Mouse (Mus musculus) intestine, embryonic 16.5 days (tissue): ENCODE data around the gene Efna3. TPM values are rescaled to one million over a fixed set of nuclear protein-coding genes. Genes with fewer than 3 reads are reported as not detected.

Experiments used
- ATAC-seq: fragments of 200-750 bp; cut with Nextera tagmentation; 2 replicates; pipeline ENCODE4 v1.8.0; 2017; ENCODE audit warnings: moderate TSS enrichment, moderate library complexity
- H3K27ac ChIP-seq: fragments of 300-500 bp; sonication (generic); 2 replicates; pipeline ENCODE4 v1.5.1; 2014; ENCODE audit warnings: mild to moderate bottlenecking, low read length
- H3K27me3 ChIP-seq: fragments of 300-500 bp; sonication (generic); replicated peaks from 2 replicates; pipeline ENCODE4 v1.6.1; 2014; ENCODE audit warnings: low read length, control low read depth, mixed read lengths; ENCODE audit not compliant: control insufficient read depth, insufficient read depth
- H3K36me3 ChIP-seq: fragments of 300-500 bp; sonication (generic); 2 replicates; pipeline ENCODE4 v1.6.1; 2014; ENCODE audit warnings: low read length, control low read depth; ENCODE audit not compliant: control insufficient read depth, insufficient read depth
- H3K4me1 ChIP-seq: fragments of 300-500 bp; sonication (generic); 2 replicates; pipeline ENCODE4 v1.6.1; 2014; ENCODE audit warnings: low read length, control low read depth, mixed read lengths; ENCODE audit not compliant: control insufficient read depth, insufficient read depth
- H3K4me2 ChIP-seq: fragments of 300-500 bp; sonication (generic); 2 replicates; pipeline ENCODE4 v1.6.1; 2014; ENCODE audit warnings: low read depth, low read length, control low read depth
- H3K4me3 ChIP-seq: fragments of 300-500 bp; sonication (generic); 2 replicates; pipeline ENCODE4 v1.5.1; 2014; ENCODE audit warnings: mild to moderate bottlenecking, low read length
- H3K9ac ChIP-seq: fragments of 300-500 bp; sonication (generic); 2 replicates; pipeline ENCODE4 v1.6.1; 2014; ENCODE audit warnings: low read depth, low read length
- H3K9me3 ChIP-seq: fragments of 300-500 bp; sonication (generic); 2 replicates; pipeline ENCODE4 v1.6.1; 2016; ENCODE audit warnings: low read length, control low read depth; ENCODE audit not compliant: control insufficient read depth
- WGBS: fragments of 180-500 bp; shearing (Covaris S2); extraction: QIAGEN DNeasy Blood & Tissue Kit; methylation state at CpG from one replicate; pipeline ENCODE4 v1.1.7; 2014; 5-methylcytosine and 5-hydroxymethylcytosine counted together
- polyA plus RNA-seq: library from polyadenylated mRNA; unstranded; fragments of >200 nt; fragmentation: Nextera tagmentation; extraction: Ambion mirVana; gene quantifications from 2 replicates; pipeline ENCODE4 v1.2.1, GENCODE M21; 2015

Gene Efna3
- polyA plus RNA-seq, 1 experiment from 2014 or later, result 7.5 TPM

GRCm38 (mm10) chr3:89277281-89278021, 45.3 kb downstream of the Efna3 start:
- H3K9me3 ChIP-seq, result no peaks in the 10 kb centered on the region
- H3K4me1 ChIP-seq, result peaks cover 35% of the 10 kb centered on the region
- H3K27ac ChIP-seq, result peak overlapping the region; percentile 98
- peak overlapping the region; percentile 75 for H3K4me3 ChIP-seq
- no peak for ATAC-seq
- peak overlapping the region; percentile 82 for H3K4me2 ChIP-seq
- peak overlapping the region; percentile 87 for H3K9ac ChIP-seq
- H3K36me3 ChIP-seq, result no peaks in the 10 kb centered on the region; the same call in 1 of the 2 replicates
- H3K27me3 ChIP-seq, result no peaks in the 10 kb centered on the region
- 25% methylated on average over 14 of the region's 14 CpGs for WGBS

- peaks cover 25% of the 10 kb centered on the region for H3K4me1 ChIP-seq
- no peaks in the 10 kb centered on the region; the same call in 1 of the 2 replicates for H3K36me3 ChIP-seq
- no peak overlapping the region for H3K9ac ChIP-seq
- H3K9me3 ChIP-seq, result no peaks in the 10 kb centered on the region
- H3K4me2 ChIP-seq, result no peak overlapping the region
- no peak overlapping the region for H3K27ac ChIP-seq
- H3K27me3 ChIP-seq, result no peaks in the 10 kb centered on the region
- ATAC-seq, result no peak
- 90% methylated on average over 13 of the region's 13 CpGs for WGBS
- H3K4me3 ChIP-seq, result 0 out of 2 replicates have a peak overlapping the region, but pooled peaks have one; percentile 75
Observed at GRCm38 (mm10) chr3:89276061-89276460, 46.7 kb downstream of the Efna3 start.

- H3K36me3 ChIP-seq, result no peaks in the 10 kb centered on the region; the same call in 1 of the 2 replicates
- no peak for ATAC-seq
- no peak overlapping the region for H3K4me2 ChIP-seq
- H3K9ac ChIP-seq, result no peak overlapping the region
- WGBS, result 65% methylated on average over 6 of the region's 6 CpGs
- H3K27me3 ChIP-seq, result no peaks in the 10 kb centered on the region
- H3K27ac ChIP-seq, result no peak overlapping the region
- peaks cover 30% of the 10 kb centered on the region for H3K4me1 ChIP-seq
- H3K4me3 ChIP-seq, result no peak overlapping the region
- no peaks in the 10 kb centered on the region for H3K9me3 ChIP-seq
Observed at GRCm38 (mm10) chr3:89271760-89272159, 51.0 kb downstream of the Efna3 start.

DNA sequence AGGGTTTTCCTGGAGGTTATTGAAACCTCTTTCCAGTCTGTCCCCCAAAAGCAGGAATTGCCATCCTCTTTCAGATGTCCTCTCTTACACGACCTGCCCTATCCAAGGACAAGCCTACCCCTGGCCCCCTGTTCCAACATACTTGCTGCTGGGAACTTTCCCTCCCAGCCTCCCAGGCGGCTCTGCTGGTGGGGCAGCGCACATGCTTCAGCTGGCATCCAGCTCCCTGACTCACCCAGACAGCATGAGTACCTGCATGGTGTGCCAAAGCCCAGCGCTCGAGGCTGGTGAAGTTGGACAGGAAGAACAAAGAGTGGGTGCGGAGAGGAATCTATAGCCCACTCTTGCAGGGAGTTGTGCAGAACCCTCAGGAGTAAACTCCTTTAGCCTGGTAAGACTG, 51.9 kb downstream of the Efna3 start:
- Histone ChIP-seq H3K4me3 (peak overlapping the region; percentile 62), H3K27me3 (no peaks in the 10 kb centered on the region), H3K27ac (peak overlapping the region; percentile 75), H3K4me1 (peaks cover 26% of the 10 kb centered on the region), H3K4me2 (peak overlapping the region; percentile 79), H3K36me3 (no peaks in the 10 kb centered on the region; the same call in 1 of the 2 replicates), H3K9ac (peak overlapping the region; percentile 84), H3K9me3 (no peaks in the 10 kb centered on the region)
- no peak for ATAC-seq
- WGBS, result 67% methylated on average over 6 of the region's 6 CpGs

DNA sequence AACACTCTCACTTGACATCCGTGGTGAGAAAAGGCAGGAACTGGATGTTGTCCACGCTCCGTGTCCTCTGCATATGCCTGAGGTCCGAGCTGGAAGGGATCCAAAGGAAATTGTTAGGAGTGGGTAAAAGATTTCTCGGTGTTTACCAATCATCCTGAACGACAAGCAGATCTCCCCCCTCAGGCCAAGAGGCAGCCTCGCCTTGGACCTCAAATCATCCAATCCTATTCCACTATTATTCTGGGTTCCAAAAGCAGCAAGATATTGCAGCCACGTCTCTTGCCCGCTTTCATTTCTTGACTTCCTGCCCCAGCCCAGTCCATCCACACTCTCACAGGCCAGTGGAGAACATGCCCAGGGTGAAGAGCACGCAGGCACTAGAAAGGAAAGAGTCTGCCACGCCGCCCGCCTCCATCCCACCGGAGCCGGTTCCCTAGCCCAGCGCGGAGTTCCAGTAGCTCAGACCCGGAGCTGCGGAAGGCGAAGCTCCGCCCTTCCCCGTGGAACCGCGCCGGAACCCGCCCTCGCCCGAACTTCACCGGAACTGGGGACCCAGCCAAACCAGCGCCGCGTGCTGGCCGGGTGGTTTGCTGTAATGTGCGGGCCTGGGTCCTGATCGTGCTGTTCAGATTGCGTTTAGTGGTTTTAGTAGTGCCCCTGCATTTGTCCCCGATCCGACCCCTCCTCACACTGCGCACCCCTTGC, 52.6 kb downstream of the Efna3 start, which contains the start of gene Slc50a1:
TSS of gene Slc50a1 (minus strand) at position 520 of the 705 bp plus-strand sequence.
- peak within 1 kb of the TSS; percentile 84 for H3K9ac ChIP-seq
- 1% methylated on average over 39 of the region's 39 CpGs for WGBS
- H3K27ac ChIP-seq, result peak within 1 kb of the TSS; percentile 75
- no peaks in the 10 kb centered on the region; the same call in 1 of the 2 replicates for H3K36me3 ChIP-seq
- peaks cover 26% of the 10 kb centered on the region for H3K4me1 ChIP-seq
- no peaks in the 10 kb centered on the region for H3K9me3 ChIP-seq
- H3K27me3 ChIP-seq, result no peaks in the 10 kb centered on the region
- ATAC-seq, result peak; percentile 64
- H3K4me2 ChIP-seq, result peak within 1 kb of the TSS; percentile 79
- H3K4me3 ChIP-seq, result peak within 1 kb of the TSS; percentile 62

GRCm38 (mm10) chr3:89268916-89269315, 53.8 kb downstream of the Efna3 start:
- Histone ChIP-seq H3K4me3 (no peak overlapping the region), H3K4me2 (no peak overlapping the region), H3K36me3 (no peaks in the 10 kb centered on the region; the same call in 1 of the 2 replicates), H3K9me3 (no peaks in the 10 kb centered on the region), H3K4me1 (peaks cover 26% of the 10 kb centered on the region), H3K27me3 (no peaks in the 10 kb centered on the region), H3K27ac (no peak overlapping the region), H3K9ac (peak overlapping the region; percentile 11; the same call in 1 of the 2 replicates)
- ATAC-seq, result no peak
- 71% methylated on average over 8 of the region's 8 CpGs for WGBS

DNA sequence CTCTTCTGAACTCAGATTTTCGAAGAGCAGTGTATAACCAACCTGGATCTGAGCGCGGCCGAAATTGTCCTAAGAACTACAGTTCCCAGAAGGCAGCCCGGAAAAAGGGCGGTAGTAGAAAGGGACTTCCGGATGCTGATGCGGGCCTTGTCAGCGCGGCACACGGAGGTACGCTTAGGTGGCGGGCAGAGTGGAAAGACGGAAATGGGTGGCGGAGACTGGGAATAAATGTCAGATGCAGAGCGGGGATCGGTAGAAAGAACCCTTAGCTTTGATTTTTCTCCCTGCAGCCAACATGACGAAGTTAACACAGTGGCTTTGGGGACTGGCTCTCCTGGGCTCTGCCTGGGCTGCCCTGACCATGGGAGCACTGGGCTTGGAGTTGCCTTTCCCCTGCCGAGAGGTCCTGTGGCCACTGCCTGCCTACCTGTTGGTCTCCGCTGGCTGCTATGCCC, 56.3 kb downstream of the Efna3 start:
- peak overlapping the region; percentile 82 for H3K4me3 ChIP-seq
- no peaks in the 10 kb centered on the region for H3K27me3 ChIP-seq
- no peaks in the 10 kb centered on the region for H3K36me3 ChIP-seq
- H3K27ac ChIP-seq, result peak overlapping the region; percentile 79
- peaks cover 26% of the 10 kb centered on the region for H3K4me1 ChIP-seq
- WGBS, result under 1% methylated on average over 20 of the region's 20 CpGs
- H3K9me3 ChIP-seq, result no peaks in the 10 kb centered on the region
- H3K9ac ChIP-seq, result peak overlapping the region; percentile 99
- ATAC-seq, result peak; percentile 86
- peak overlapping the region; percentile 87 for H3K4me2 ChIP-seq
